Mouse (Mus musculus) embryonic facial prominence, embryonic 15.5 days (tissue): ENCODE data around the gene Minpp1. TPM values are rescaled to one million over a fixed set of nuclear protein-coding genes. Genes with fewer than 3 reads are reported as not detected.

Experiments used
- ATAC-seq: fragments of 200-750 bp; cut with Nextera tagmentation; 2 replicates; pipeline ENCODE4 v1.8.0; 2017; ENCODE audit warnings: low read depth, moderate TSS enrichment; ENCODE audit not compliant: insufficient number of reproducible peaks, low FRiP score, low TSS enrichment
- H3K27ac ChIP-seq: fragments of 300-500 bp; sonication (generic); replicated peaks from 2 replicates; pipeline ENCODE4 v1.5.1; 2015; ENCODE audit warnings: mild to moderate bottlenecking, inconsistent platforms
- H3K27me3 ChIP-seq: fragments of 300-500 bp; sonication (generic); 2 replicates; pipeline ENCODE4 v1.6.1; 2015; ENCODE audit warnings: inconsistent platforms
- H3K36me3 ChIP-seq: fragments of 300-500 bp; sonication (generic); 2 replicates; pipeline ENCODE4 v1.6.1; 2015; ENCODE audit warnings: mild to moderate bottlenecking, inconsistent platforms
- H3K4me1 ChIP-seq: fragments of 300-500 bp; sonication (generic); 2 replicates; pipeline ENCODE4 v1.6.1; 2015; ENCODE audit warnings: inconsistent platforms
- H3K4me2 ChIP-seq: fragments of 300-500 bp; sonication (generic); replicated peaks from 2 replicates; pipeline ENCODE4 v1.6.1; 2015; ENCODE audit warnings: mild to moderate bottlenecking, inconsistent platforms
- H3K4me3 ChIP-seq: fragments of 300-500 bp; sonication (generic); replicated peaks from 2 replicates; pipeline ENCODE4 v1.5.1; 2015; ENCODE audit warnings: mild to moderate bottlenecking, inconsistent platforms
- H3K9ac ChIP-seq: fragments of 300-500 bp; sonication (generic); 2 replicates; pipeline ENCODE4 v1.6.1; 2015; ENCODE audit warnings: inconsistent platforms
- H3K9me3 ChIP-seq: fragments of 300-500 bp; sonication (generic); replicated peaks from 2 replicates; pipeline ENCODE4 v1.6.1; 2016; ENCODE audit warnings: inconsistent platforms
- WGBS: fragments of 180-500 bp; shearing (Covaris S2); methylation state at CpG from one replicate; pipeline ENCODE4 v1.1.7; 2015; 5-methylcytosine and 5-hydroxymethylcytosine counted together
- polyA plus RNA-seq: library from polyadenylated mRNA; unstranded; fragments of >200 nt; fragmentation: Nextera tagmentation; extraction: Ambion mirVana; gene quantifications from 2 replicates; pipeline ENCODE4 v1.2.1, GENCODE M21; 2015

Gene Minpp1
- polyA plus RNA-seq, 1 experiment from 2014 or later: 62.4 TPM

GRCm38 (mm10) chr19:32507526-32507925 is 22.0 kb downstream of the Minpp1 start:
- ATAC-seq: no peak
- peaks cover 21% of the 10 kb centered on the region for H3K36me3 ChIP-seq
- H3K9me3 ChIP-seq: peaks cover 3% of the 10 kb centered on the region; the same call in 1 of the 2 replicates
- no peaks in the 10 kb centered on the region for H3K27me3 ChIP-seq
- 83% methylated on average over 9 of the region's 9 CpGs for WGBS
- no peak overlapping the region for H3K4me3 ChIP-seq
- no peaks in the 10 kb centered on the region for H3K4me1 ChIP-seq
- H3K27ac ChIP-seq: no peak overlapping the region
- no peak overlapping the region for H3K9ac ChIP-seq
- H3K4me2 ChIP-seq: no peak overlapping the region

GRCm38 (mm10) chr19:32510267-32510666 is 24.7 kb downstream of the Minpp1 start:
- H3K36me3 ChIP-seq: peaks cover 37% of the 10 kb centered on the region
- H3K9ac ChIP-seq: no peak overlapping the region
- no peaks in the 10 kb centered on the region for H3K27me3 ChIP-seq
- no peaks in the 10 kb centered on the region for H3K4me1 ChIP-seq
- ATAC-seq: no peak
- WGBS: 76% methylated on average over 3 of the region's 3 CpGs
- H3K4me2 ChIP-seq: no peak overlapping the region
- no peak overlapping the region for H3K4me3 ChIP-seq
- no peak overlapping the region for H3K27ac ChIP-seq
- peaks cover 3% of the 10 kb centered on the region; the same call in 1 of the 2 replicates for H3K9me3 ChIP-seq

GRCm38 (mm10) chr19:32510962-32511361 is 25.4 kb downstream of the Minpp1 start:
- Histone ChIP-seq H3K4me2 (no peak overlapping the region), H3K27me3 (no peaks in the 10 kb centered on the region), H3K9me3 (peaks cover 3% of the 10 kb centered on the region; the same call in 1 of the 2 replicates), H3K4me3 (no peak overlapping the region), H3K36me3 (peaks cover 40% of the 10 kb centered on the region), H3K9ac (no peak overlapping the region), H3K27ac (no peak overlapping the region), H3K4me1 (no peaks in the 10 kb centered on the region)
- 91% methylated on average over 6 of the region's 6 CpGs for whole genome bisulfite sequencing
- ATAC-seq: no peak

- H3K9me3 ChIP-seq: peaks cover 3% of the 10 kb centered on the region; the same call in 1 of the 2 replicates
- H3K9ac ChIP-seq: no peak overlapping the region
- no peak overlapping the region for H3K4me2 ChIP-seq
- WGBS: 39% methylated on average over 1 of the region's 1 CpGs
- H3K4me1 ChIP-seq: no peaks in the 10 kb centered on the region
- H3K27ac ChIP-seq: no peak overlapping the region
- H3K36me3 ChIP-seq: peaks cover 54% of the 10 kb centered on the region
- no peak overlapping the region for H3K4me3 ChIP-seq
- no peak for ATAC-seq
- H3K27me3 ChIP-seq: no peaks in the 10 kb centered on the region
Measured at GRCm38 (mm10) chr19:32512518-32512917, 26.9 kb downstream of the Minpp1 start.

- H3K4me3 ChIP-seq: no peak overlapping the region
- H3K4me1 ChIP-seq: no peaks in the 10 kb centered on the region
- peaks cover 45% of the 10 kb centered on the region for H3K36me3 ChIP-seq
- no peak overlapping the region for H3K9ac ChIP-seq
- no peak overlapping the region for H3K27ac ChIP-seq
- ATAC-seq: no peak
- 95% methylated on average over 9 of the region's 9 CpGs for WGBS
- no peaks in the 10 kb centered on the region for H3K27me3 ChIP-seq
- H3K9me3 ChIP-seq: peaks cover 3% of the 10 kb centered on the region; the same call in 1 of the 2 replicates
- no peak overlapping the region for H3K4me2 ChIP-seq
Measured at GRCm38 (mm10) chr19:32516575-32516974, 31.0 kb downstream of the Minpp1 start.

GRCm38 (mm10) chr19:32521446-32521845 is 35.9 kb downstream of the Minpp1 start:
- Histone ChIP-seq H3K27ac (no peak overlapping the region), H3K9me3 (no peaks in the 10 kb centered on the region), H3K27me3 (no peaks in the 10 kb centered on the region), H3K9ac (no peak overlapping the region), H3K4me1 (peaks cover 7% of the 10 kb centered on the region; the same call in 1 of the 2 replicates), H3K4me2 (no peak overlapping the region), H3K36me3 (peaks cover 12% of the 10 kb centered on the region; the same call in 1 of the 2 replicates), H3K4me3 (no peak overlapping the region)
- 85% methylated on average over 3 of the region's 3 CpGs for WGBS
- ATAC-seq: no peak

- H3K36me3 ChIP-seq: peaks cover 4% of the 10 kb centered on the region; the same call in 1 of the 2 replicates
- WGBS: 69% methylated on average over 5 of the region's 5 CpGs
- no peaks in the 10 kb centered on the region for H3K27me3 ChIP-seq
- no peak overlapping the region for H3K4me3 ChIP-seq
- peaks cover 7% of the 10 kb centered on the region; the same call in 1 of the 2 replicates for H3K4me1 ChIP-seq
- H3K4me2 ChIP-seq: no peak overlapping the region
- no peak for ATAC-seq
- H3K9me3 ChIP-seq: no peaks in the 10 kb centered on the region
- H3K27ac ChIP-seq: no peak overlapping the region
- no peak overlapping the region for H3K9ac ChIP-seq
Measured at GRCm38 (mm10) chr19:32522247-32522646, 36.7 kb downstream of the Minpp1 start.

GRCm38 (mm10) chr19:32522753-32523307 is 37.3 kb downstream of the Minpp1 start:
- peaks cover 7% of the 10 kb centered on the region; the same call in 1 of the 2 replicates for H3K4me1 ChIP-seq
- no peaks in the 10 kb centered on the region for H3K27me3 ChIP-seq
- no peak overlapping the region for H3K4me2 ChIP-seq
- H3K9ac ChIP-seq: no peak overlapping the region
- H3K27ac ChIP-seq: no peak overlapping the region
- no peaks in the 10 kb centered on the region for H3K9me3 ChIP-seq
- no peak overlapping the region for H3K4me3 ChIP-seq
- ATAC-seq: no peak
- no peaks in the 10 kb centered on the region for H3K36me3 ChIP-seq
- WGBS: 82% methylated on average over 8 of the region's 8 CpGs

- Histone ChIP-seq H3K4me1 (peaks cover 7% of the 10 kb centered on the region; the same call in 1 of the 2 replicates), H3K36me3 (no peaks in the 10 kb centered on the region), H3K4me3 (no peak overlapping the region), H3K4me2 (no peak overlapping the region), H3K27ac (no peak overlapping the region), H3K9me3 (no peaks in the 10 kb centered on the region), H3K9ac (no peak overlapping the region), H3K27me3 (no peaks in the 10 kb centered on the region)
- 46% methylated on average over 14 of the region's 14 CpGs for whole genome bisulfite sequencing
- no peak for ATAC-seq
Measured at GRCm38 (mm10) chr19:32523769-32524515, 38.4 kb downstream of the Minpp1 start.

- Histone ChIP-seq H3K27me3 (no peaks in the 10 kb centered on the region), H3K4me2 (no peak overlapping the region), H3K4me3 (no peak overlapping the region), H3K36me3 (no peaks in the 10 kb centered on the region), H3K4me1 (peaks cover 7% of the 10 kb centered on the region; the same call in 1 of the 2 replicates), H3K9ac (no peak overlapping the region), H3K9me3 (no peaks in the 10 kb centered on the region), H3K27ac (no peak overlapping the region)
- 35% methylated on average over 3 of the region's 3 CpGs for WGBS
- ATAC-seq: no peak
Measured at GRCm38 (mm10) chr19:32524516-32524860, 38.9 kb downstream of the Minpp1 start.

- H3K9ac ChIP-seq: no peak overlapping the region
- H3K4me3 ChIP-seq: no peak overlapping the region
- H3K9me3 ChIP-seq: no peaks in the 10 kb centered on the region
- no peaks in the 10 kb centered on the region for H3K36me3 ChIP-seq
- H3K4me1 ChIP-seq: peaks cover 7% of the 10 kb centered on the region; the same call in 1 of the 2 replicates
- H3K27me3 ChIP-seq: no peaks in the 10 kb centered on the region
- no peak for ATAC-seq
- 92% methylated on average over 5 of the region's 5 CpGs for WGBS
- H3K4me2 ChIP-seq: no peak overlapping the region
- no peak overlapping the region for H3K27ac ChIP-seq
Measured at GRCm38 (mm10) chr19:32527139-32527538, 41.6 kb downstream of the Minpp1 start.
